Mouse (Mus musculus) heart, embryonic 15.5 days (tissue): ENCODE measurements around the gene Ssbp1. TPM values are rescaled to one million over a fixed set of nuclear protein-coding genes. Genes with fewer than 3 reads are reported as not detected.
A peak's percentile ranks its signal among the peaks of the same experiment; 100 is the strongest.

Source experiments
- ATAC-seq: fragments of 200-750 bp; cut with Nextera tagmentation; replicated peaks from 2 replicates; pipeline ENCODE4 v1.8.0; 2017; ENCODE audit warnings: low read depth, moderate TSS enrichment; ENCODE audit not compliant: insufficient number of reproducible peaks, insufficient read depth, low FRiP score
- H3K27ac ChIP-seq: fragments of 300-500 bp; sonication (generic); 2 replicates; pipeline ENCODE4 v1.5.1; 2015; ENCODE audit warnings: mild to moderate bottlenecking, inconsistent platforms
- H3K27me3 ChIP-seq: fragments of 300-500 bp; sonication (generic); 2 replicates; pipeline ENCODE4 v1.6.1; 2015; ENCODE audit warnings: inconsistent platforms
- H3K36me3 ChIP-seq: fragments of 300-500 bp; sonication (generic); 2 replicates; pipeline ENCODE4 v1.6.1; 2015; ENCODE audit warnings: mild to moderate bottlenecking, inconsistent platforms
- H3K4me1 ChIP-seq: fragments of 300-500 bp; sonication (generic); replicated peaks from 2 replicates; pipeline ENCODE4 v1.6.1; 2015; ENCODE audit warnings: inconsistent platforms
- H3K4me2 ChIP-seq: fragments of 300-500 bp; sonication (generic); 2 replicates; pipeline ENCODE4 v1.6.1; 2015; ENCODE audit warnings: inconsistent platforms, mild to moderate bottlenecking, moderate library complexity
- H3K4me3 ChIP-seq: fragments of 300-500 bp; sonication (generic); 2 replicates; pipeline ENCODE4 v1.5.1; 2015; ENCODE audit warnings: mild to moderate bottlenecking, inconsistent platforms
- H3K9ac ChIP-seq: fragments of 300-500 bp; sonication (generic); 2 replicates; pipeline ENCODE4 v1.6.1; 2015; ENCODE audit warnings: mild to moderate bottlenecking, inconsistent platforms
- H3K9me3 ChIP-seq: fragments of 300-500 bp; sonication (generic); replicated peaks from 2 replicates; pipeline ENCODE4 v1.6.1; 2016; ENCODE audit warnings: inconsistent platforms
- WGBS: fragments of 180-500 bp; shearing (Covaris S2); methylation state at CpG from one replicate; pipeline ENCODE4 v1.1.7; 2015; ENCODE audit warnings: mixed read lengths; 5-methylcytosine and 5-hydroxymethylcytosine counted together
- polyA plus RNA-seq: library from polyadenylated mRNA; unstranded; fragments of >200 nt; fragmentation: Nextera tagmentation; extraction: Ambion mirVana; gene quantifications from 2 replicates; pipeline ENCODE4 v1.2.1, GENCODE M21; 2015

The Ssbp1 gene
- polyA plus RNA-seq, 1 experiment from 2014 or later, result 98.9 TPM

DNA sequence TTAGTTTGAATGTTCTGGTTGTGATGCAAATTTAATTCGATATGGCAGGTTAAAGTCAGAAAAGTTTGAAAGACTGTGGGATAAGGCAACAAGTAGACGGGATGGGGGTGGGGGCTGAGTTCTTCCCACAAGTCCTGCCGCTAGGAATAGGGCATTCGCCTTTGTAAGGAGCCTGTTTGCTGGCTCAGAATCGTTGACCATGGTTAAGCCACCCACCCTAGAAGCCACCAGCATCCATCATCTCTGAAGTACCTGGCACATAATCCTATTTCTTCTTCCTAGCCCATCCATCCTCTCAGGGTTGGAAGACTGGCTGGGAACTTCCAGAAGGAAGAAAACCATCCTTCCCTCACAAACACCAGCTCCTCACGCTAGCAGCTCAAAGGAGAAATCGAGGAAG is 36.5 kb upstream of the Ssbp1 start:
- peak overlapping the region; percentile 90 for H3K4me3 ChIP-seq
- H3K9me3 ChIP-seq, result no peaks in the 10 kb centered on the region
- no peak for ATAC-seq
- peak overlapping the region; percentile 84 for H3K9ac ChIP-seq
- WGBS, result 19% methylated on average over 7 of the region's 7 CpGs
- H3K4me2 ChIP-seq, result peak overlapping the region; percentile 99
- H3K27ac ChIP-seq, result no peak overlapping the region
- H3K27me3 ChIP-seq, result 0 out of 2 replicates have a peak, but pooled peaks cover 11% of the 10 kb centered on the region
- H3K4me1 ChIP-seq, result peaks cover 9% of the 10 kb centered on the region
- no peaks in the 10 kb centered on the region for H3K36me3 ChIP-seq

GRCm38 (mm10) chr6:40435151-40436046 is 35.8 kb upstream of the Ssbp1 start:
- Histone ChIP-seq H3K36me3 (no peaks in the 10 kb centered on the region), H3K27ac (0 out of 2 replicates have a peak overlapping the region, but pooled peaks have one; percentile 33)
- ATAC-seq, result peak; percentile 48; the same call in 1 of the 2 replicates

DNA sequence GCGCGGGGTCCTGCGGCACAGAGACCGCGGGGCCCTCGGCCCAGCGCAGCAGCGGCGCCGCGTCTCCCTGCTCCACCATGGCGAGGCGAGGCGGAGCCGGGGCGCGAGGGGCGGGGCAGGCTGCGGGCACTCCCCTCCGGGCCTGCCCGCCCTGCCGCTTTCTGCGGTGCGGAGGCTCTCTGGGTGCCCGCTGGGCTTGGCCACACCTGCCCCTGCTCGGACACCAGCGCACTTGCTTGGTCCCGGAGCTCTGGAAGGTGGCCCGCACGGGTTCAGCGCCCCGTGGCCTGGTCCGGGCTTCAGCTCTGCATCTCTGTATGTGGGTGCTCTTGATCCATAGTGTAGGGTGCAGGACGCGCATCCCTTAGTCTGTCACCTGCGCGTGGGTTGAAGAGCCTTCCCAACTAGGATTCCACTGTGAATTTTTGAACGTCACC is 35.1 kb upstream of the Ssbp1 start, which contains the start of gene E330009J07Rik:
TSS of gene E330009J07Rik (minus strand) at position 89 of the 437 bp plus-strand sequence.
- Histone ChIP-seq H3K4me2 (peak within 1 kb of the TSS; percentile 99), H3K27me3 (0 out of 2 replicates have a peak, but pooled peaks cover 17% of the 10 kb centered on the region), H3K4me1 (peaks cover 9% of the 10 kb centered on the region), H3K9ac (peak within 1 kb of the TSS; percentile 84), H3K27ac (0 out of 2 replicates have a peak within 1 kb of the TSS, but pooled peaks have one; percentile 33), H3K36me3 (no peaks in the 10 kb centered on the region), H3K9me3 (no peaks in the 10 kb centered on the region), H3K4me3 (peak within 1 kb of the TSS; percentile 90)
- peak; percentile 90 for ATAC-seq
- under 1% methylated on average over 38 of the region's 38 CpGs for WGBS

More at GRCm38 (mm10) chr6:40435151-40436046, 35.8 kb upstream of the Ssbp1 start:
- peak overlapping the region; percentile 99 for H3K4me2 ChIP-seq
- 0 out of 2 replicates have a peak, but pooled peaks cover 13% of the 10 kb centered on the region for H3K27me3 ChIP-seq
- H3K9ac ChIP-seq, result peak overlapping the region; percentile 84
- peaks cover 9% of the 10 kb centered on the region for H3K4me1 ChIP-seq
- peak overlapping the region; percentile 90 for H3K4me3 ChIP-seq
- WGBS, result under 1% methylated on average over 69 of the region's 72 CpGs
- no peaks in the 10 kb centered on the region for H3K9me3 ChIP-seq

DNA sequence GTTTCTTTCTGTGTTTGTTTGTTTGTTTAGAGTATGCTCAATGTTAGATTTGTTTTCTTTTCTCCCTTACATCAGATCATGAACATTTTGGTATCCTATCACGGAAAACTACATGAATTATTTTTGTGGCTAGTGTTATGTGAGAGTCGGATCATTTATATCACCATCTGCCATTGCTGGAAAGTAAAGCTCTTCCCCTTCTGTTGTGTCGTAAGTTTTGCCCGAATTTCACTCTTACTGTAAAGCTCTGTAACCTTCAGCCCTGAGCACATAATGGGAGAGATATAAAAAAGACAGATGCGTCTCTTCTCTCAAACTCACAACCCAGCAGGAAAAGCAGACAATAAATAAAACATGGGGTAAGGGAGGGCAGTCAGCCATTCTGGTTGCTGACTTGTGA is 32.2 kb upstream of the Ssbp1 start, which contains the start of gene Wee2:
TSS of gene Wee2 (plus strand) at position 153 of the 400 bp plus-strand sequence.
- Histone ChIP-seq H3K36me3 (no peaks in the 10 kb centered on the region), H3K27ac (no peak within 1 kb of the TSS), H3K9me3 (no peaks in the 10 kb centered on the region), H3K9ac (no peak within 1 kb of the TSS), H3K4me2 (peak within 1 kb of the TSS; percentile 16; the same call in 1 of the 2 replicates), H3K4me1 (peaks cover 11% of the 10 kb centered on the region), H3K27me3 (peaks cover 26% of the 10 kb centered on the region), H3K4me3 (no peak within 1 kb of the TSS)
- WGBS, result 69% methylated on average over 5 of the region's 5 CpGs
- ATAC-seq, result no peak

- no peak for ATAC-seq
- H3K4me2 ChIP-seq, result peak overlapping the region; percentile 16; the same call in 1 of the 2 replicates
- peaks cover 27% of the 10 kb centered on the region for H3K27me3 ChIP-seq
- H3K4me1 ChIP-seq, result peaks cover 10% of the 10 kb centered on the region
- no peak overlapping the region for H3K9ac ChIP-seq
- 31% methylated on average over 12 of the region's 12 CpGs for WGBS
- H3K4me3 ChIP-seq, result no peak overlapping the region
- no peak overlapping the region for H3K27ac ChIP-seq
- H3K36me3 ChIP-seq, result no peaks in the 10 kb centered on the region
- no peaks in the 10 kb centered on the region for H3K9me3 ChIP-seq
Observed at GRCm38 (mm10) chr6:40439731-40440130, 31.4 kb upstream of the Ssbp1 start.

GRCm38 (mm10) chr6:40441276-40441675 is 29.9 kb upstream of the Ssbp1 start:
- H3K4me2 ChIP-seq, result no peak overlapping the region

GRCm38 (mm10) chr6:40441755-40442154 is 29.4 kb upstream of the Ssbp1 start:
- Histone ChIP-seq H3K9me3 (no peaks in the 10 kb centered on the region), H3K9ac (no peak overlapping the region), H3K4me2 (no peak overlapping the region), H3K4me1 (0 out of 2 replicates have a peak, but pooled peaks cover 2% of the 10 kb centered on the region), H3K27ac (no peak overlapping the region), H3K4me3 (no peak overlapping the region), H3K27me3 (peaks cover 29% of the 10 kb centered on the region), H3K36me3 (no peaks in the 10 kb centered on the region)
- no peak for ATAC-seq
- 33% methylated on average over 3 of the region's 3 CpGs for WGBS

More at GRCm38 (mm10) chr6:40441276-40441675, 29.9 kb upstream of the Ssbp1 start:
- Histone ChIP-seq H3K36me3 (no peaks in the 10 kb centered on the region), H3K9ac (no peak overlapping the region), H3K27me3 (peaks cover 25% of the 10 kb centered on the region), H3K4me3 (no peak overlapping the region), H3K4me1 (peaks cover 4% of the 10 kb centered on the region), H3K9me3 (no peaks in the 10 kb centered on the region), H3K27ac (no peak overlapping the region)
- WGBS, result 64% methylated on average over 3 of the region's 3 CpGs
- no peak for ATAC-seq

GRCm38 (mm10) chr6:40443281-40443928 is 27.7 kb upstream of the Ssbp1 start:
- no peak overlapping the region for H3K9ac ChIP-seq
- no peak for ATAC-seq
- 0 out of 2 replicates have a peak, but pooled peaks cover 2% of the 10 kb centered on the region for H3K4me1 ChIP-seq
- H3K36me3 ChIP-seq, result no peaks in the 10 kb centered on the region
- H3K27me3 ChIP-seq, result peaks cover 26% of the 10 kb centered on the region
- no peaks in the 10 kb centered on the region for H3K9me3 ChIP-seq
- H3K27ac ChIP-seq, result no peak overlapping the region
- 21% methylated on average over 10 of the region's 10 CpGs for WGBS
- no peak overlapping the region for H3K4me3 ChIP-seq
- no peak overlapping the region for H3K4me2 ChIP-seq

GRCm38 (mm10) chr6:40448626-40449025 is 22.5 kb upstream of the Ssbp1 start:
- Histone ChIP-seq H3K4me2 (no peak overlapping the region), H3K9ac (no peak overlapping the region), H3K4me1 (no peaks in the 10 kb centered on the region), H3K27ac (no peak overlapping the region), H3K36me3 (no peaks in the 10 kb centered on the region), H3K4me3 (no peak overlapping the region), H3K27me3 (0 out of 2 replicates have a peak, but pooled peaks cover 12% of the 10 kb centered on the region), H3K9me3 (no peaks in the 10 kb centered on the region)
- ATAC-seq, result no peak

GRCm38 (mm10) chr6:40454436-40455041 is 16.6 kb upstream of the Ssbp1 start:
- H3K4me1 ChIP-seq, result no peaks in the 10 kb centered on the region
- H3K4me3 ChIP-seq, result no peak overlapping the region
- H3K4me2 ChIP-seq, result no peak overlapping the region
- no peaks in the 10 kb centered on the region for H3K9me3 ChIP-seq
- 26% methylated on average over 7 of the region's 7 CpGs for WGBS
- ATAC-seq, result no peak
- H3K27me3 ChIP-seq, result 0 out of 2 replicates have a peak, but pooled peaks cover under 1% of the 10 kb centered on the region
- H3K36me3 ChIP-seq, result no peaks in the 10 kb centered on the region
- no peak overlapping the region for H3K9ac ChIP-seq
- H3K27ac ChIP-seq, result no peak overlapping the region
